Mouse (Mus musculus) thymus, adult 2 months (tissue): Measurements from ENCODE around the gene Pfkfb3.

Experiments used
- CTCF ChIP-seq: fragments of 200-500 bp; IDR thresholded peaks from 2 replicates; pipeline ENCODE4 v1.5.1; 2012; ENCODE audit warnings: mild to moderate bottlenecking, control low read depth, low read length, moderate library complexity, borderline replicate concordance; ENCODE audit not compliant: control insufficient read depth, poor library complexity, insufficient read depth; ENCODE audit errors: extremely low read depth
- POLR2A ChIP-seq: fragments of 200-500 bp; IDR thresholded peaks from 2 replicates; pipeline ENCODE4 v1.6.1; 2012; ENCODE audit warnings: mild to moderate bottlenecking, low read length, control low read depth, moderate library complexity; ENCODE audit not compliant: control insufficient read depth, poor library complexity, insufficient read depth; ENCODE audit errors: extremely low read depth

- TF ChIP-seq CTCF (no peak), POLR2A (no peak)
Observed at GRCm38 (mm10) chr2:11496601-11497031, 57.3 kb downstream of the Pfkfb3 start.
